Comparison of ENCODE assay signal across 25 mouse cellular contexts in the genomic region with DNA sequence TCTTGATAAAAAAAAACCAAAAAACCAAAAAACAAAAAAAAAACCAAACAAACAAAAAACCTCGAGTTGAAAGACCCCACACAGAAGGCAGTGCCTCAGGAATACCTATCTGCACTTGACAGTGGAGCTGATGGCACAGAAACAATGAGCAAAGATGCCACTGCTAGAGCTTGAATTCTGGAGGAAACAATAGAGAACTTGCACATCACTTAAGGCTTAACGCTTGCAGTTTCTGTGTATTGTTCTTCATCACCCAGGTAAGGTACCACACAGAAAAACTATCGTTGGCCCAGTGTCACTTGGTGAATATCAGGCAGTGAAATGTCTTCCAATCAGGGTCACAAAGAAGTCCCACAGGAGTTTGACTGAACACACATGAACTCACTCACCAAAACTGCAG.
"Had no signal": no experiment of that assay in that cellular context is flagged by ENCODE, and none has a peak within 500 bp of the region (broad histone marks: within the 10 kb centered on the region; RNA-seq: fewer than 3 reads in every experiment).

No protein-coding gene starts in this region.

- H3K36me3 ChIP-seq: heart, embryonic 10.5 days; heart, embryonic 12.5 days; hindbrain, embryonic 10.5 days; hindbrain, embryonic 12.5 days; intestine, embryonic 15.5 days; limb, embryonic 12.5 days had no signal

- H3K4me2 ChIP-seq: heart, embryonic 12.5 days; hindbrain, embryonic 12.5 days; hindbrain, embryonic 14.5 days; intestine, embryonic 15.5 days; limb, embryonic 12.5 days; liver, embryonic 11.5 days had no signal

- ATAC-seq: hindbrain, embryonic 16.5 days; inflammation-experienced regulatory T-cells, adult 6 months; intestine, embryonic 15.5 days; intestine, postnatal 0 days had no signal

- H3K27ac ChIP-seq: gastrocnemius, adult 2 months; heart, embryonic 10.5 days; hindbrain, embryonic 10.5 days; hindbrain, embryonic 12.5 days; hindbrain, embryonic 14.5 days; intestine, embryonic 15.5 days; layer of hippocampus, adult 2 months; left cerebral cortex, adult 2 months; limb, embryonic 12.5 days had no signal

- H3K4me3 ChIP-seq: gastrocnemius, adult 2 months; heart, embryonic 10.5 days; heart, embryonic 12.5 days; hindbrain, embryonic 10.5 days; hindbrain, embryonic 12.5 days; intestine, embryonic 15.5 days; layer of hippocampus, adult 2 months; left cerebral cortex, adult 2 months; limb, embryonic 12.5 days had no signal

- H3K9ac ChIP-seq: heart, embryonic 12.5 days; hindbrain, embryonic 12.5 days; hindbrain, embryonic 14.5 days; intestine, embryonic 15.5 days; limb, embryonic 12.5 days had no signal

- H3K4me1 ChIP-seq: heart, embryonic 12.5 days; hindbrain, embryonic 10.5 days; hindbrain, embryonic 12.5 days; intestine, embryonic 15.5 days; limb, embryonic 12.5 days had no signal

- H3K27me3 ChIP-seq: heart, embryonic 12.5 days; hindbrain, embryonic 12.5 days; intestine, embryonic 15.5 days; limb, embryonic 12.5 days had no signal

- DNase-seq: gastrocnemius, adult 2 months; gastrocnemius, postnatal 10 days; gastrocnemius, postnatal 25 days; heart, postnatal 10 days; heart, postnatal 4 days; kidney, adult 18-20 months; kidney, adult 8-10 months; kidney, postnatal 10 days; kidney, postnatal 25 days; kidney, postnatal 4 days; left cerebral cortex, postnatal 4 days; liver had no signal

- H3K9me3 ChIP-seq: intestine, embryonic 15.5 days had no signal
